Mouse (Mus musculus) MEL (cell line): ENCODE results near the gene Cenpu. TPM values are rescaled to one million over a fixed set of nuclear protein-coding genes. Genes with fewer than 3 reads are reported as not detected.

ENCODE experiments used
- DNase-seq: peaks from one replicate; pipeline ENCODE4 v3.0.0; 2011; ENCODE audit warnings: low read depth, low spot score
- H3K27ac ChIP-seq: 2 replicates; pipeline ENCODE4 v1.5.1; 2012; ENCODE audit warnings: low read depth, mild to moderate bottlenecking, control low read depth, low read length, moderate library complexity; ENCODE audit not compliant: control insufficient read depth
- H3K27me3 ChIP-seq, 2 experiments: fragments of 150-350 bp in 1 of 2; sonication (generic) in 1 of 2; 2 replicates each; pipeline ENCODE4 v1.6.1; 2012; ENCODE audit warnings: low read length in 2 of 2, mild to moderate bottlenecking in 2 of 2, improper control_type of control experiment in 1 of 2, moderate library complexity in 1 of 2; ENCODE audit not compliant: insufficient read depth in 2 of 2, control insufficient read depth in 1 of 2
- H3K36me3 ChIP-seq, 2 experiments: 2 replicates each; pipeline ENCODE4 v1.6.1; 2012 to 2014; ENCODE audit warnings: low read length in 2 of 2, improper control_type of control experiment in 1 of 2, inconsistent platforms in 1 of 2, mild to moderate bottlenecking in 1 of 2; ENCODE audit not compliant: insufficient read depth in 2 of 2, control insufficient read depth in 1 of 2
- H3K4me1 ChIP-seq, 2 experiments: fragments of 150-350 bp in 1 of 2; sonication (generic) in 1 of 2; 2 replicates each; pipeline ENCODE4 v1.6.1; 2012; ENCODE audit warnings: low read length in 2 of 2, improper control_type of control experiment in 1 of 2, mild to moderate bottlenecking in 1 of 2; ENCODE audit not compliant: insufficient read depth in 2 of 2, control insufficient read depth in 1 of 2
- H3K4me3 ChIP-seq, 2 experiments: fragments of 150-350 bp in 1 of 2; sonication (generic) in 1 of 2; 2 replicates each; pipeline ENCODE4 v1.5.1; 2012; ENCODE audit warnings: low read depth in 2 of 2, low read length in 2 of 2, mild to moderate bottlenecking in 2 of 2, moderate library complexity in 2 of 2, control low read depth in 1 of 2, improper control_type of control experiment in 1 of 2; ENCODE audit not compliant: control insufficient read depth in 1 of 2, insufficient read depth in 1 of 2
- H3K79me2 ChIP-seq: 2 replicates; pipeline ENCODE4 v1.6.1; 2012; ENCODE audit warnings: mild to moderate bottlenecking, low read length, moderate library complexity; ENCODE audit not compliant: control insufficient read depth, poor library complexity, insufficient read depth
- H3K9ac ChIP-seq: 2 replicates; pipeline ENCODE4 v1.6.1; 2012; ENCODE audit warnings: low read depth, mild to moderate bottlenecking, control low read depth, low read length, moderate library complexity; ENCODE audit not compliant: control insufficient read depth, poor library complexity, severe bottlenecking
- H3K9me3 ChIP-seq: fragments of 150-350 bp; sonication (generic); replicated peaks from 2 replicates; pipeline ENCODE4 v1.6.1; 2012; ENCODE audit warnings: mild to moderate bottlenecking, low read length, improper control_type of control experiment, moderate library complexity; ENCODE audit not compliant: insufficient read depth
- BHLHE40 ChIP-seq: IDR thresholded peaks from 2 replicates; pipeline ENCODE4 v1.6.1; 2012; ENCODE audit warnings: low read depth, mild to moderate bottlenecking, inconsistent platforms, low read length, improper control_type of control experiment, borderline replicate concordance
- CHD1 ChIP-seq: IDR thresholded peaks from 2 replicates; pipeline ENCODE4 v1.6.1; 2012; ENCODE audit warnings: low read depth, mild to moderate bottlenecking, inconsistent platforms, low read length, improper control_type of control experiment
- CHD2 ChIP-seq: IDR thresholded peaks from 2 replicates; pipeline ENCODE4 v1.6.1; 2011; ENCODE audit warnings: low read length, improper control_type of control experiment
- CTCF ChIP-seq, 3 experiments: IDR thresholded peaks in 2 of 3; conservative IDR thresholded peaks in 1 of 3; 2 replicates each; pipeline ENCODE4 v1.5.1; 2011 to 2012; ENCODE audit warnings: low read length in 3 of 3, low read depth in 2 of 3, mild to moderate bottlenecking in 2 of 3, improper control_type of control experiment in 1 of 3, inconsistent platforms in 1 of 3, mixed read lengths in 1 of 3, moderate library complexity in 1 of 3; ENCODE audit not compliant: control insufficient read depth in 1 of 3, insufficient read depth in 1 of 3, poor library complexity in 1 of 3, severe bottlenecking in 1 of 3
- EP300 ChIP-seq, 2 experiments: IDR thresholded peaks; 2 replicates each; pipeline ENCODE4 v1.6.1; 2011; ENCODE audit warnings: improper control_type of control experiment in 2 of 2, low read length in 2 of 2, low read depth in 1 of 2, mild to moderate bottlenecking in 1 of 2
- ETS1 ChIP-seq: IDR thresholded peaks from 2 replicates; pipeline ENCODE4 v1.6.1; 2012; ENCODE audit warnings: low read depth, mild to moderate bottlenecking, inconsistent platforms, low read length, improper control_type of control experiment, moderate library complexity
- GATA1 ChIP-seq: IDR thresholded peaks from 2 replicates; pipeline ENCODE4 v1.6.1; 2011; ENCODE audit warnings: low read depth, low read length, improper control_type of control experiment
- HCFC1 ChIP-seq: IDR thresholded peaks from 2 replicates; pipeline ENCODE4 v1.6.1; 2012; ENCODE audit warnings: low read depth, mild to moderate bottlenecking, inconsistent platforms, low read length, improper control_type of control experiment, moderate library complexity
- JUND ChIP-seq: IDR thresholded peaks from 2 replicates; pipeline ENCODE4 v1.6.1; 2011; ENCODE audit warnings: low read depth, mild to moderate bottlenecking, improper control_type of control experiment, low read length
- KAT2A ChIP-seq: conservative IDR thresholded peaks from 2 replicates; pipeline ENCODE4 v1.6.1; 2012; ENCODE audit warnings: low read depth, low read length, improper control_type of control experiment, inconsistent platforms
- MAFK ChIP-seq: IDR thresholded peaks from 2 replicates; pipeline ENCODE4 v1.6.1; 2011; ENCODE audit warnings: low read depth, mild to moderate bottlenecking, low read length, improper control_type of control experiment, borderline replicate concordance
- MAX ChIP-seq: IDR thresholded peaks from 2 replicates; pipeline ENCODE4 v1.6.1; 2011; ENCODE audit warnings: low read length, improper control_type of control experiment
- MEF2A ChIP-seq: IDR thresholded peaks from 2 replicates; pipeline ENCODE4 v1.6.1; 2014; ENCODE audit warnings: low read depth, mild to moderate bottlenecking, inconsistent platforms, low read length, improper control_type of control experiment; ENCODE audit not compliant: poor library complexity, insufficient replicate concordance, severe bottlenecking; ENCODE audit errors: extremely low read depth
- MXI1 ChIP-seq: IDR thresholded peaks from 2 replicates; pipeline ENCODE4 v1.6.1; 2011; ENCODE audit warnings: mild to moderate bottlenecking, low read depth, low read length, improper control_type of control experiment
- MYB ChIP-seq: IDR thresholded peaks from 2 replicates; pipeline ENCODE4 v1.6.1; 2011; ENCODE audit warnings: mild to moderate bottlenecking, low read depth, low read length, improper control_type of control experiment
- NELFE ChIP-seq: IDR thresholded peaks from 2 replicates; pipeline ENCODE4 v1.6.1; 2011; ENCODE audit warnings: low read depth, low read length, improper control_type of control experiment
- NRF1 ChIP-seq: IDR thresholded peaks from 2 replicates; pipeline ENCODE4 v1.6.1; 2014; ENCODE audit warnings: low read depth, mild to moderate bottlenecking, inconsistent platforms, low read length, improper control_type of control experiment, moderate library complexity; ENCODE audit not compliant: poor library complexity, insufficient read depth, severe bottlenecking
- POLR2AphosphoS5 ChIP-seq: IDR thresholded peaks from 2 replicates; pipeline ENCODE4 v1.6.1; 2012; ENCODE audit warnings: low read depth, borderline replicate concordance, mild to moderate bottlenecking, inconsistent platforms, low read length, moderate library complexity, mixed read lengths
- RAD21 ChIP-seq: IDR thresholded peaks from 2 replicates; pipeline ENCODE4 v1.6.1; 2011; ENCODE audit warnings: mild to moderate bottlenecking, low read depth, low read length, improper control_type of control experiment
- RCOR1 ChIP-seq: IDR thresholded peaks from 2 replicates; pipeline ENCODE4 v1.6.1; 2012; ENCODE audit warnings: low read depth, mild to moderate bottlenecking, inconsistent platforms, low read length, improper control_type of control experiment
- SIN3A ChIP-seq: IDR thresholded peaks from 2 replicates; pipeline ENCODE4 v1.6.1; 2012; ENCODE audit warnings: low read length, improper control_type of control experiment, inconsistent platforms
- SMC3 ChIP-seq: IDR thresholded peaks from 2 replicates; pipeline ENCODE4 v1.6.1; 2011; ENCODE audit warnings: low read depth, low read length, improper control_type of control experiment
- TAL1 ChIP-seq: IDR thresholded peaks from 2 replicates; pipeline ENCODE4 v1.6.1; 2012; ENCODE audit warnings: mild to moderate bottlenecking, inconsistent platforms, low read length, moderate library complexity, mixed read lengths
- TBP ChIP-seq: IDR thresholded peaks from 2 replicates; pipeline ENCODE4 v1.8.0; 2011; ENCODE audit warnings: low read depth, low read length, improper control_type of control experiment
- USF1 ChIP-seq: IDR thresholded peaks from 2 replicates; pipeline ENCODE4 v1.6.1; 2014; ENCODE audit warnings: low read depth, mild to moderate bottlenecking, inconsistent platforms, low read length, improper control_type of control experiment, moderate library complexity
- USF2 ChIP-seq, 2 experiments: IDR thresholded peaks; 2 replicates each; pipeline ENCODE4 v1.6.1; 2011 to 2012; ENCODE audit warnings: improper control_type of control experiment in 2 of 2, low read length in 2 of 2, borderline replicate concordance in 1 of 2, inconsistent platforms in 1 of 2, low read depth in 1 of 2, mild to moderate bottlenecking in 1 of 2; ENCODE audit not compliant: insufficient read depth in 1 of 2
- ZC3H11A ChIP-seq: IDR thresholded peaks from 2 replicates; pipeline ENCODE4 v1.6.1; 2012; ENCODE audit warnings: low read depth, mild to moderate bottlenecking, inconsistent platforms, low read length, improper control_type of control experiment
- ZKSCAN1 ChIP-seq: IDR thresholded peaks from 2 replicates; pipeline ENCODE4 v1.6.1; 2012; ENCODE audit warnings: low read depth, mild to moderate bottlenecking, inconsistent platforms, low read length, improper control_type of control experiment, moderate library complexity
- ZMIZ1 ChIP-seq: IDR thresholded peaks from 2 replicates; pipeline ENCODE4 v1.6.1; 2012; ENCODE audit warnings: low read depth, mild to moderate bottlenecking, inconsistent platforms, low read length, improper control_type of control experiment, moderate library complexity
- ZNF384 ChIP-seq: IDR thresholded peaks from 2 replicates; pipeline ENCODE4 v1.6.1; 2012; ENCODE audit warnings: low read depth, mild to moderate bottlenecking, inconsistent platforms, low read length, improper control_type of control experiment
- polyA plus RNA-seq, 2 experiments: library from polyadenylated mRNA; stranded (reverse) in 1 of 2; unstranded in 1 of 2; fragments of >175 nt in 1 of 2; fragments of >200 nt in 1 of 2; gene quantifications; 2 replicates each; pipeline versions ENCODE4 v1.2.1 to v1.2.4; 2012; ENCODE audit warnings: low replicate concordance in 2 of 2, low read depth in 1 of 2; ENCODE audit not compliant: insufficient read length in 2 of 2, insufficient read depth in 1 of 2, missing spikeins in 1 of 2
- total RNA-seq: library from RNA; depleted of rRNA; stranded (reverse); fragments of 300-350 nt; gene quantifications from 2 replicates; pipeline ENCODE4 v1.2.3, GENCODE M21; 2012

Gene Cenpu
- total and polyA plus RNA-seq, 3 experiments = 30.7 to 446 (median 42.5) TPM

GRCm38 (mm10) chr8:46552441-46552765, 575 bp downstream of the Cenpu start:
- Histone ChIP-seq H3K9me3 (no peaks in the 10 kb centered on the region), H3K36me3 (peaks cover under 1 to 14% of the 10 kb centered on the region in 2 experiments; a peak in 2 of 4 replicates), H3K4me1 (peaks cover 6% of the 10 kb centered on the region in 2 experiments; a peak in 3 of 4 replicates), H3K9ac (peak overlapping the region; percentile 74), H3K4me3 (peak overlapping the region; percentile 32 to 67), H3K79me2 (peaks cover 8% of the 10 kb centered on the region; the same call in 1 of the 2 replicates), H3K27ac (peak overlapping the region; percentile 88), H3K27me3 (no peaks in the 10 kb centered on the region)
- TF ChIP-seq NELFE (no peak), CHD2 (no peak), ZMIZ1 (no peak), MAFK (no peak), MYB (no peak), MEF2A (no peak), MXI1 (0 out of 2 replicates have a peak, but pooled peaks have one; percentile 17), SMC3 (0 out of 2 replicates have a peak, but pooled peaks have one; percentile 5), ETS1 (0 out of 2 replicates have a peak, but pooled peaks have one; percentile 6), ZC3H11A (no peak), NRF1 (no peak), HCFC1 (no peak), GATA1 (0 out of 2 replicates have a peak, but pooled peaks have one; percentile 7), ZNF384 (no peak), JUND (no peak), MAX (no peak), RAD21 (no peak), KAT2A (no peak), EP300 (IDR thresholded peaks at IDR 0.05; ENCODE audit: low read depth in 1 of 2, low read length in 2 of 2) (no peak)
- DNase-seq = peak; percentile 79

GRCm38 (mm10) chr8:46559428-46559827, 7.6 kb downstream of the Cenpu start:
- DNase-seq = peak; percentile 88
- Histone ChIP-seq H3K79me2 (peaks cover 1% of the 10 kb centered on the region; the same call in 1 of the 2 replicates), H3K4me1 (no peaks in the 10 kb centered on the region; a peak in 1 of 4 replicates), H3K9ac (no peak overlapping the region), H3K27ac (no peak overlapping the region), H3K36me3 (peaks cover 0 to 10% of the 10 kb centered on the region in 2 experiments; a peak in 3 of 4 replicates), H3K4me3 (no peak overlapping the region), H3K9me3 (no peaks in the 10 kb centered on the region), H3K27me3 (no peaks in the 10 kb centered on the region)
- TF ChIP-seq CHD2 = no peak
- peak; percentile 84 for TF ChIP-seq MXI1
- TF ChIP-seq TBP = no peak
- TF ChIP-seq TAL1 = no peak
- no peak for TF ChIP-seq NRF1
- TF ChIP-seq SIN3A = peak; percentile 67; the same call in 1 of the 2 replicates
- TF ChIP-seq CHD1 = no peak
- no peak for TF ChIP-seq POLR2AphosphoS5
- peak; percentile 74 for TF ChIP-seq SMC3
- TF ChIP-seq RCOR1 = no peak
- TF ChIP-seq KAT2A = no peak
- no peak for TF ChIP-seq USF1
- no peak for TF ChIP-seq ETS1
- TF ChIP-seq ZKSCAN1 = no peak
- peak; percentile 69 to 85 (median 83) for TF ChIP-seq CTCF (IDR thresholded peaks at IDR 0.05 in 2 of 3, conservative IDR thresholded peaks at IDR 0.05 in 1 of 3; ENCODE audit: control insufficient read depth in 1 of 3, insufficient read depth in 1 of 3, low read depth in 2 of 3, low read length in 3 of 3, poor library complexity in 1 of 3, severe bottlenecking in 1 of 3)
- no peak for TF ChIP-seq MEF2A
- no peak for TF ChIP-seq BHLHE40
- TF ChIP-seq USF2 (IDR thresholded peaks at IDR 0.05; ENCODE audit: borderline replicate concordance in 1 of 2, insufficient read depth in 1 of 2, low read depth in 1 of 2, low read length in 2 of 2) = no peak
- TF ChIP-seq MAFK = no peak
- TF ChIP-seq MAX = peak; percentile 87
- TF ChIP-seq JUND = no peak
- peak; percentile 58 for TF ChIP-seq ZC3H11A
